Mouse (Mus musculus): ENCODE data around the gene Dnah8.

DNA sequence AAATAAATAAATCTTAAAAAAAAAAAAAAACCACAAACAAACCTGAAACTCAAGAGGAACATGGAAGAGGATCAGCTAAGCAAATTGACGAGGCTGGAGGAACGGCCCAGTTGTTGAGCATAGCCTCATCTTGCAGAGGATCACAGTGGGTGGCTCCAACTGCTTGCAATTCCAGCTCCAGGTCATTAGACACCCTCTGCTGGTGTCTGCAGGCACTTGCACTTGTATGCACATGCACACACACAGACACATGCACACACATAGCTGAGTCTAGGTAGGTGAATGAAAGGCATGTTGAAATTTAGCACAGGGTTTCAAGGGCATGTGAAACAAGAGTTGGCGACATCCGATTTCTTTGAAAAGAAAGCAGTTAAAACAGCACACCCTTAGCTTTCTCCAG is 55.5 kb downstream of the Dnah8 start:
- no peak for TF ChIP-seq CTCF (IDR thresholded peaks at IDR 0.05; ENCODE audit: borderline replicate concordance, insufficient read depth, low read depth, low read length)
- no peak for TF ChIP-seq POLR2A (IDR thresholded peaks at IDR 0.05; ENCODE audit: borderline replicate concordance, insufficient read depth, low read length)
